Mouse (Mus musculus) megakaryocyte, adult 5-6 weeks (primary cell): ENCODE measurements around the gene Nova2. TPM values are rescaled to one million over a fixed set of nuclear protein-coding genes. Genes with fewer than 3 reads are reported as not detected.

Experiments
- ATAC-seq: 2 replicates; pipeline ENCODE4 v1.8.0; 2016; ENCODE audit warnings: mild to moderate bottlenecking, inconsistent platforms; ENCODE audit not compliant: poor library complexity, severe bottlenecking
- total RNA-seq, 2 experiments: library from RNA; stranded (forward) in 1 of 2; stranded (reverse) in 1 of 2; fragments of 153-499, 151-499 nt in 1 of 2; fragments of 221-1000, 200-1000 nt in 1 of 2; gene quantifications; 2 replicates each; pipeline versions ENCODE4 v1.2.3 to v1.2.4; 2015 to 2017

Gene Nova2
- total RNA-seq, 2 experiments from 2014 or later = not detected

DNA sequence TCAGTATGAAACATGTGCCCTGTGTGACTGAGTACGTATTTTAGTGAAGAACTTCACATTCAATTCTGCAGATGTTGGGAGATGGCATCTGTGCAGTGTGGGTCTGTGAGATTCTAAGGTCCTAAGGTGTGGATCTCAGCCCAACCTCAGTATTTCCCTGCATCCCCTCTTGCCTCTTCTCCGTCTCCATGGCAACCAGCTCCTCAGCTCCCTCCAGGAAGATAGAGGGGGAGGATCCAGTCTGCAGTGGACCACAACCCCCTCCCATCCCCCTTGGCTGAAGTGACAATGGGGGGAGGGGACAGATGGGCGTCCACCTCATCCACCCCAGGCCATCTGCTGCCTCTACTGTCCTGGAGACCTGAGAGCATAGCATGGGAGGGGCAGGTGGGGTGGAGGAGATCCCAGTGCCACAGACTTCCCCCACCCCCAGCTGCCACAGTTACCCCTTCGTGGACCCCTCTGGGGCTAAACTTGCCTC, 1.9 kb upstream of the Nova2 start:
- ATAC-seq = no peak

DNA sequence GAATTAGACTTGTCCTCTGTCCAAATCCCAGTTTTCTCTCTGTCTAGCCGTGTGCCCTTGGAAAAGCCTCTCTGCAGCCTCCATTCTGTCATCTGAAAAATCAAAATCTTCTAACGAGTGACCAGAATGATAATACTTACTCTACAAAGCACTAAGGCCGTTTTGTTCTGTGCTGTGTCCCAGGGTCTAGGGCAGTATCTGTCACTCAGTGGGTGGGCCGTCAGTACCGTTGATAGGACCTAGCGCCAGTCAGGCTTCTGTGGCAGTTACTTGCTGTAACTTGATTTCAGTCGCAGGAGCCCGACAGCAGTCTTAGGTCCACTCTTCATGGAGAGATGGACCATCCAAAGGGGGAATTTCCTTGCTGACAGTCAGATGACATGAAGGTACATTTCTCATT, 1.4 kb upstream of the Nova2 start:
- ATAC-seq = no peak

DNA sequence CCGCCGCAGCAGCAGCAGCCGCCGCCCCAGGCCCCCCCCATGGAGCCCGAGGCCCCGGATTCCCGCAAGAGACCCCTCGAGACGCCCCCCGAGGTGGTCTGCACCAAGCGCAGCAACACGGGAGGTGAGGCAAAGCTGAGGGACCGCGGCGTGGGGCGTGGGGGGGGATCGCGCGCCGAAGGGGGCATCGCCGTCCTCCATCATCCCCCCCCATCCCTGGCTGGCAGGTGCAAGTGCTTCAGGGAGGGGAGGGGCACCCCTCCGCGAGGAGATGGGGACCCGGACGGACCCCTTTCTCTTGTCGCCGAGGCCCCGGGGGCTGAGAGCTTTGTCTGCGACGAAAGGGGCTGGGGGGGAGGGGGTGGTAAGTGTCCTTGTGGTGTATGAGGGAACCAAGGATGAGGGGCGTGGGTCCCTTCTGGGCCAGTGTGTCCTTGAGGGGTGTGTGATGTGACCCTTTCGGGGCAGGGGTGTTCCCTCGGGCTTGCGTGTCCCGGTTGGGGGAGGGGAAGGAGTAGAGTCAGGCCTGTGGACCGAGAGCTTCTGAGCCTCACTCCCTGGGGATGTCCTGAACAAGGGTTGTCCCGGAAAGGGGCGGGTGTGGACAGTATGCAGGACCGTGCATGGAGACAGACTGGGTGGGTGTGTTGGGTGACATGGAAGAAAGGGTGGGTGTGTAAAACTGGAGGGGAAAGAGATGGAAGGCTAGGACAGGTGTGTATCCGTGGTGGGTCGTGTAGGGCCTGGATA, 528 bp downstream of the Nova2 start:
- no peak for ATAC-seq

DNA sequence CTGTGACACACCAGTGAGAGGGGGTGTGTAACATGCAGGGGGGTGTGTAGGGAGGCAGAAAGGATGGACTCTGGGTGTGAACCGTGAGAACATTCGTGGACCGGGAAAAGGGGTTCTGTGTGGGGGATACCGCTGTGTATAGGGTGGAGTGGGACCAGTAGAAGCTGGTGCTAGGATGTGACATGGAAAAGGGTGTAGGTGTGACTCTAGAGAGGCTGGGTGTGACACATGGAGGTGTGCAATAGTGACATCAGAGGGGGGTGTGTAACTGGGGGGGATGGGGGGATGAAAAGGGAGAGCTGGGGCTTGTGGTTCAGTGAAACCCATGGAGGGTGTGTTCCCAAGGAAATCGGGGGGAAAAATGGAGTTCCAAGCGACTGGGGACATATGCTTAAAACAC, 1.2 kb downstream of the Nova2 start:
- ATAC-seq = no peak

DNA sequence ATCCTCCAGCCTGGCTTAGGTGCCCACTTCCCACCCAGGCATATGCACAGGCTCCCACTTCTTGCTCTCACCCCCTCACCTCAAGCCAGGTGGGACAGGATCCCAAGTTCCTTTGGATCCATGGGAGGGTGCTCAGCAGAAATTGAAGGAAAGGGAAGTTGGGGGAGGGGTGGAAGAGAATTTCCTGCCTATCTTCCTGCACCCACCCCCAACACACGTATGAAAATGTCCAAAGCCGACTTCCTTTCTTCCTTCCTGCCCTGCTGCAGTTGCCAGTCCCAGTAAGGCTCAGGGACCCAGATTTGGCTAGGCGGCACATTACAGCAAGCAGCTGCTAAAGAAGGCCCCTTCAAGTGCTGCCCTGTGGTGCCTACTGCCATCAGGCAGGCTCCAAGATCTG, 2.1 kb downstream of the Nova2 start:
- ATAC-seq = no peak

DNA sequence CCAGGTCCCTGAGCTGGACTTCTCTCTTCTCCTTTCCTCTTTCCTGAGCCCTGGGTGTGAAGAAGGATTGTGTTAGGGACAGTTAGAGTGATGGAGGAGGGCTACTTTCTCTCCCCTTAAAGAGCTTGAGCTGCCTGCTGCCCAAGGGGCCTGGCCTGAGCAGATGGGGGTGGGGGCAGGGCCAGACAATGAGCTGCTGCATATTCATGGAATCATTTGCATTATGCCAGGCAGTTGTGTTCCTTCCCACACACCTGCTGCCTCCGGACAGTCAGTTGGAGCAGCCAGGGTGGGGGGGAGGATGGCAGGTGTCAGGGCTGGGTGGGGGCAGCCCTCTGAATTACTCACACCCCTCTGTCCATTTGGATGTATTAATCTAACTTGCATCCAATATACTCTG, 16.7 kb downstream of the Nova2 start:
- no peak for ATAC-seq

DNA sequence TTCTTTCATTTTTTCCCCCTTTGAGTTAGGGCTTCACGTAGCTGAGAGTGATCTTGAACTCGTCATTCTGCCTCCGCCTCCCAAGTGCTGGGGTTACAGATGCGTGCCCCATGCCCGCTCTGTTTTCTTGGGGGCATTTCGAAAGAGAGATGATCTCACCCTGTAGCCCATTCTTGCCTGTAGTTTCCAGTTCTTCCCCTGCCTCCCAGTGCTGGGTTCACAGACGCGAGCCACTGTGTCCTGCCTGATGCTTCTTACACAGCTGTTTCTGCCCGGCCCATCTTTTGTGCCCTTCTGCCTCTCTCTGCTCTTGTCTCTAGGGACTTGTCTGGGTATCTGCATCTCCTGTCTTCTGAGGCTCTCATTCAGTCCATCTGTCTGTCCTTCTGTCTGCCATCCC, 17.1 kb downstream of the Nova2 start:
- ATAC-seq = no peak

DNA sequence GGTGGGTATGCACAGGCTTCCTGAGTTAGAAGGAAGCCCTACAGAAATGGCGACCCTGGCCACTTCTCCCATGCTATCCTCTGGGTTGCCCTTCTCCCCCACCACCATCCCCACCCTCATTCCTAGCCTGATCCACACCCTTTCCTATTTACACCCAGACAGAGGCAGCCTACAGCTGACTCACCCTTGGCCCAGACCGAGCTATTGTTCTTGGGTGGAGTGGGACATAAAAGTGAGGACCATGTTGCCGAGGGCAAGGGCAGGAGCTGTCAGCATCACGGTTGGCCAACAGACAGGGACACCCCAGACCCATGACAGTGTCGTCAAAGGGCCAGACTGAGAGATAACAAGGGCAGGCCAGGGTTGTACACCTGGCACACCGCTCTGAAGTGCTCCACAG, 22.5 kb downstream of the Nova2 start:
- ATAC-seq = no peak

DNA sequence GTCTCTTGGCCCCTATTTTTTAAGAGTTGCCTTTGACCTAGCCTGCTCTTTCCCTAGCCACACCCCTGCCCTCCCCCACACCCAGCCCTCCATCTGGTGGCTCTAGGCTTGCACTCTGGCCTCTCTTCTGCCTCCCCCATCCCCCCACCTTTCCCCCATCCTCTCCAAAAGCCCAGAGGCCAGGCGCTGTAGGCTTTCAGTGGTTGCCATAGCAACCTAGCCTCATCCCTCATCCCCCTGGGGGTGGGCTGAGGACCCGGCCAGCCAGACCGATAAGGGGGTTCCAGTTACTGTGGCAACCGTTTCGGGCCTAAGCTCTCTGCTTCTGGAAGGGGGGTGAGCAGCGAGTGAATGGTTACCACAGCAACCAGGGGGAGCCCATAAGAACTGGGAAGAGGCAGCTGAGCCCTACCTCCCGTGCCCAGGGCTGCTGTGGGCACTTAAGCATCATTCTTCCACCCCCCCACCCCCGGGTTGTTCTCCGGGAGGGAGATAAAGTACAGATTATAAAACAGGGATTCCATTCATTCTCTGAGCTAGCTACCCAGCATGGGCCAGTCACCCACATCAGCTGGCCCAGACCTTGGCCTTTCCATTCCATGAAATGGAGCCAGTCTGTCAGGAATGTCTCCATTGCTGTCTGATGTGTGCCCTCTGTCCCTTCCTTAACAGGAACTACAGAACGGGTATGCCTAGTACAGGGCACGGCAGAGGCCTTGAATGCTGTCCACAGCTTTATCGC, 24.3 kb downstream of the Nova2 start:
- no peak for ATAC-seq

DNA sequence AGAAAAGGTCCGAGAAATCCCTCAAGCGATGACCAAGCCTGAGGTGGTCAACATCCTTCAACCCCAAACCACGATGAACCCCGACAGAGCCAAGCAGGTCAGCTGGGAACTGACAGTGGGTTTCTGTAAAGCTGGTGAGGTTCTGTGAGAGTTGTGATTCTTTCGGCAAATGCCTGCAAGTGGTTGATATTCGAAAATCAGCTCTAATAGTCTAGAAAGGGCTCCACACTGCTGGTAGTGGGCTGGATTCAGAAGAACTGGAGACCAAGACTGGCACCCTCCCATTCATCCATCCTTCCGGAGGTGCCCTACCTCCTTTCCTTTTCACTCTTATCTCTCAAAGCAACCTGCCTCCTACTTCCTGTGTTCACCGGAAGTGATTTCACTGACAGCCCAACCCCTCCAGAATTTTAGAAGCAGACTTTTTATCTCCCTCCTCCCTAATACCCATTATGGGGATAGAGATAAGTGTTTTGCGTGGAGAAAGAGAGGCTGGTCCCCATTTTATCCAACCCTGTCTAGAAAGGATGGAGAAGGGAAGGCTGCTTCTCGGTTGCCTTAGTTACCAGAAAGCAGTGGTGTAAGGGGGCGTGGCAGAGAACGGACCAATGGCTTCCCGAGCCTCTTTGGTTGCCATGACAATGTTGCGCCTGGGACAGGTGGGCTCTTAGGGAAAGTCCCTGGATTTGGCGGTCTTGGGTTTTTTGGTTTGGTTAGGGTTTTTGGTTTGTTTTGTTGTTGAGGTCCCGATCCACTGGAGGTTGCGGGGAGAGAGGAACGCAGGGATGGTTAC, 25.0 kb downstream of the Nova2 start:
- ATAC-seq = no peak

DNA sequence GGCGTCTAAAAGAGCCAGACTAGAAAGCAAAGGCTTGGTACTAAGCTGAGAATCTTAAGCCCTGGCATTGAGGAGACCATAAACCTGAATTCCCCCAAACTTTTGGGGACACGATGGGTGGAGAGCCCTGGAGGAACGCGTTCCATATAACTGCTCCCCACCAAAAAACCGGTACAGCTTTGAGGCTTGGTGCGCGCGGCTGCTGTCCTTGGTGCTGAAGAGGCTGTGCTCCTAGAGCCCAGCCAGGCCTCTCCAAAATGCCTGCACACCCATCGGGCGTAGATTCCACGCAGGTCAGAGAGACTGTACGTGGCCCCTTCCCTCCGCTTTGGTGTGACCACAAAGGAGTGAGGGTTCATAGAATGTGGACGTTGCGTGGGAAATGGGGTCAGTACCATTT, 25.7 kb downstream of the Nova2 start:
- ATAC-seq = no peak

DNA sequence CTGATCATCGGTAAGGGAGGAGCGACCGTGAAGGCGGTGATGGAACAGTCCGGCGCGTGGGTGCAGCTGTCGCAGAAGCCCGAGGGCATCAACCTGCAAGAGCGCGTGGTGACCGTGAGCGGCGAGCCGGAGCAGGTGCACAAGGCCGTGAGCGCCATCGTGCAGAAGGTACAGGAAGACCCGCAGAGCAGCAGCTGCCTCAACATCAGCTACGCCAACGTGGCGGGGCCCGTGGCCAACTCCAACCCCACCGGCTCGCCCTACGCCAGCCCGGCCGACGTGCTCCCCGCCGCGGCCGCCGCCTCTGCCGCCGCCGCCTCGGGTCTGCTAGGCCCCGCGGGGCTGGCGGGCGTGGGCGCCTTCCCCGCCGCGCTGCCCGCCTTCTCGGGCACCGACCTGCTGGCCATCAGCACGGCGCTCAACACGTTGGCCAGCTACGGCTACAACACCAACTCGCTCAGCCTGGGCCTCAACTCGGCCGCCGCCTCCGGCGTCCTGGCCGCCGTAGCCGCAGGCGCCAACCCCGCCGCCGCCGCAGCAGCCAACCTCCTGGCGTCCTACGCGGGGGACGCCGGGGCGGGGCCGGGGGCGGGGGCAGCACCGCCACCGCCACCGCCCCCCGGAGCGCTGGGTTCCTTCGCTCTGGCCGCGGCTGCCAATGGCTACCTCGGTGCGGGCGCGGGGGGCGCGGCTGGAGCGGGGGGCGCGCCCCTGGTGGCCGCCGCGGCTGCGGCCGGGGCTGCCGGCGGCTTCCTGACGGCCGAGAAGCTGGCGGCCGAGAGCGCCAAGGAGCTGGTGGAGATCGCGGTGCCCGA, 32.1 kb downstream of the Nova2 start:
- ATAC-seq = no peak

DNA sequence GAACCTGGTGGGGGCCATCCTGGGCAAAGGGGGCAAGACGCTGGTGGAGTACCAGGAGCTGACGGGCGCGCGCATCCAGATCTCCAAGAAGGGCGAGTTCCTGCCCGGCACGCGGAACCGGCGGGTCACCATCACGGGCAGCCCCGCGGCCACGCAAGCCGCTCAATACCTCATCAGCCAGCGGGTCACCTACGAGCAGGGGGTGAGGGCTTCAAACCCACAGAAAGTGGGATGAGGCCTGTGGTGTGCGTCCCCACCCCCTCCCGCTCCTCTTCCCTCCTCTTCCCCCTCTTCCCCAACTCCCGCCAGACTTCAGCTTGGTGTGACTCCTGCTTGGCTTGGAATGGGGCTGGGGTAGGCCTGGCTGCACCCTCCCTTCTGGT, 32.7 kb downstream of the Nova2 start:
- ATAC-seq = no peak

DNA sequence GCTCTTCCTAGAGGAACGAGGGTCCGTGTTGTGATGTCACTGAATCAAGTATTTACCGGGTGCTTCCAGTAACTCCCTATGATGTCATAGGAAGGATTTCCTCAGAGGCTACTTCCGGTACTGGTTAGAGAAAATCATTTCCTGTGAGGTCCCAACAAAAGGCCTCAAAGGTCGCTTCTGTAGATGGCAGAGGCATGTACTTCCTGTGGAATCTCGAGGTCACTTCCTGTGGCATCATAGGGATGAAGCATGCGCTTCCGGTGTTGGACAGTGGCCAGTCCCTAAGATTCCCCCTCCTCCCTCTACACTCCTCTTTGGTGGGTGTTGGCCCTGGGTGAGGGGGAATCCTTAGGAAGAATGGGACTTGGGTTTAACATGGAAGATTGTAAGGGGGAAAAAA, 33.8 kb downstream of the Nova2 start:
- ATAC-seq = no peak

DNA sequence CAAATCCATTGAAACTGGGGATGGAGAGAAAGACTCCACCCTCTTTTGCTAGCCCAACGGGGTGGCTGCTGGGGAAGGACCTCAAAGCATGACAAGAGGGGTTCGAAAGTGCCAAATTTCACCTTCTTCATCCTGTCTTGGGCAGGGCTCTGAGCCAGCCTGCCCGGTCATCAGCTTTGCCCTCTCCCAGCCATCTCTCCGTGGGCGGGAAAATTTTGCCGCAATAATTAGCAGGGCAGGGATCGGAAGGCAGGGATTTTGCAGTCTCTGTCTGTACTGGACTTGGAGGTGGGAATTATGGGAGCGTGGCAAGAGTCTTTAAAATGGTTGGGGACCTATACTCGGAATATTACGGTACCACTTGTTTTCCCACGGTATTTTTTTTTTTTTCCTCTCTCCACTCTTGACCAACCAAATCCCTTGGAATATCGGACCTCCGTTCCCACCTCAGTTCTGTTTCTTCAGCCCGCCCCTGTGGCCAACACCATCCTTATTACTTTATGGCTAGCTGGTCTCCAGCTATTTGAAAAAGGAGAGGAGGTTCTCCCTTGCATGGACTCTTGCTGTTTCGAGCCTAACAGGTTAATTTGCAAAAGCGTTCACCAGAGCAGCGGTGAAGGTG, 36.6 kb downstream of the Nova2 start:
- ATAC-seq = no peak

DNA sequence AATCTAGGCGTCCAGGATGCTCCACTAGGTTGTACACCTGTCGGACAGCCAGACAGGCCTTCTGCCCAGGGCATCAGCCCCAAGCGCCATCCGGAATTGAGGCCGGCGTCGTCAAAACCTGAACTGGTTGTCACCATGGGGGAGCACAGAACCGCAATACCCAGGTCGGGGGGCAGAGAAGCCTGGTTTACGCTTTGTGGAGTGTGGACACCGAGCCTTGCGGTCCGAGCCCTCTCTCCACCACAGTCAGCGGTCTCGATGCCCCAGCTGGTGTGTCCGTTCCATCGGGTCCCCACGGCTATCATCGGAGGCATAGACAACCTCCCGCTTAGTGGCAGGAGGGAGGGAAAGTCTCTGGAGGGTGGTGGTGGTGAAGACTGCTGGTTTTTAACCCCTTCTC, 37.1 kb downstream of the Nova2 start:
- no peak for ATAC-seq

DNA sequence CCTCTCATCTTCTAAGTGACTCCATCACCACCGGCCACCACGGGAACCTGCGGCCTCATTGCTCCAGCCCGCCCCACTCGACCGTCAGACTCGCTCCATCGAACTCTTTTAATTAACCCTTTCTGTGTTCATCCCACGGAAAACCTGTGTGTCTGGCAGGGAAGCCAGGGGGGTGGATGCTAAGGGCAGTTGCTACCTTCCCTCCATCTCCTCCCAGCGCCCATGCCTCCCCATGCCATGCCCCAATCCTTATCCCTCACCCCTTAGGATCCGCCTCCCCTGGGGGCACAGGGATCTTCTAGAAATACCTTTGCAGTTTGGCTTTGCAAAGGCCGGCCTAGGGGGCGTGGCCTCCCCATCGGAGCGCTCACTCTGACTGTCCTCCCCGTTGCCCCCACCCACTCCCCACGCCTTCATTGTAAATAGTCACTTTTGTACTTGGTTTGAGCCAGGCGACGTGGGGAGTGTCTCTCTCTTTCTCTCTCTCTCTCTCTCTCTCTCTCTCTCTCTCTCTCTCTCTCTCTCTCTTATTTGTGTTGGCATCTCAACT, 37.7 kb downstream of the Nova2 start:
- no peak for ATAC-seq

DNA sequence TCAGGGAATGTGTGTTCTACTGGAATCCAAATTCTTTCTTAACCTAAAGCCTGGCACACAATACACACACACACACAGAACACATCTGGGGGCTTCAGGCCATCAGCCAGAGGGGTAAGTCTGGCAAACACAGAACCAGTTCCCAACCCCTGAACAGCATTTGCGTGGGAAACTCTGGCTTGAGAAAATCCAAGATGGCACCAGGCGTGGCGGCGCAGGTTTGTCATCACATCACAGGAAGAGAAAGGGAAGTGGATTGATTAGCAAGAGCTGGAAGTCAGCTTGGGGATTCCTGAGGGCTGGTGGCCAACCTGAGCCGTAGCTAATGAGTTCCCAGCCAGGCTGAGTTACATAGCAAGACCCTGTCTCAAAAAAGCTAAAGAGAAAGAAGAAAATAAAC, 39.6 kb downstream of the Nova2 start:
- ATAC-seq = no peak

DNA sequence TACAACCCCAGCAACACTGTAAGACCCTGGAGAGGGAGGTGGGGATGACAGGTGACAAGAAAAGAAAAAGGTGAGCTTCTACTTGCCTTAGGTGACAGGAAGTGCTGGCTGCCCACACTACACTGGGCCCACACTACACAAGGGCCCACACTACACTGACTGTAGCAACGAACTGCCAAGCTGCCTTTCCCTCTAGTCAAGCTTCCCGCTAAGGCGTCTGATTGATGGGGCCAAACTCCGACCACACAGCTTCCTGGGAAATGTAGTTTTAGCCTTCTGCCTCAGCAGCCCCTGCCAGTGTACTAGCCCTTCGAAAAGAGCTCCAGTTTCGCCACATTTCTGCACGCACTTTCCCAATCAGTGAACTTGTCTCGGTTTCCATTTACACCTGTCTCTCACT, 41.9 kb downstream of the Nova2 start:
- ATAC-seq = no peak

DNA sequence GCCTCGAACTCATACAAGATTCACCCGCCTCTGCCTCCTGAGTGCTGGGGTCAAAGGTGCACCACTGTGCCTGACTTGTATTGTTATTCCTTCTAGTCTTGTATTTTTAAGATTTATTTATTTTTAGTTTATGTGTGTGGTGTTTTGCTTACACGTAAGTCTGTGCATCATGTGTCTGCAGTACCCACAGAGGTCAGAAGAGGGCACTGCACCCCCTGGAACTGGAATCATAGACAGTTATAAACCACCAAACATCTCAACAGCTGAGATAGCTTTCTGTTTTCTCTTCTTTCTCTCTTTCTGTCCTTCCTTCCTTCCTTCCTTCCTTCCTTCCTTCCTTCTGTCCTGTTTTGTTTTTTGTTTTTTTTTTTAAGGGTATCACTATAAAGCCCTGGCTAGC, 45.3 kb downstream of the Nova2 start:
- ATAC-seq = no peak
